Mouse (Mus musculus) liver, embryonic 12.5 days (tissue): ENCODE measurements at regions not wholly inside any gene's neighbourhood (a gene's known extent, or its start where the extent isn't known, plus 50 kb on each side); places are given as distances from the start of the nearest gene placed in this dataset.

ENCODE experiments used
- ATAC-seq: fragments of 200-750 bp; cut with Nextera tagmentation; 2 replicates; pipeline ENCODE4 v1.8.0; 2017; ENCODE audit warnings: moderate number of reproducible peaks, mild to moderate bottlenecking, moderate library complexity
- H3K27ac ChIP-seq: fragments of 300-500 bp; sonication (generic); 2 replicates; pipeline ENCODE4 v1.5.1; 2016; ENCODE audit warnings: mild to moderate bottlenecking
- H3K27me3 ChIP-seq: fragments of 300-500 bp; sonication (generic); replicated peaks from 2 replicates; pipeline ENCODE4 v1.6.1; 2016; ENCODE audit warnings: mild to moderate bottlenecking, moderate library complexity
- H3K36me3 ChIP-seq: fragments of 300-500 bp; sonication (generic); 2 replicates; pipeline ENCODE4 v1.6.1; 2016; ENCODE audit warnings: mild to moderate bottlenecking, moderate library complexity
- H3K4me1 ChIP-seq: fragments of 300-500 bp; sonication (generic); 2 replicates; pipeline ENCODE4 v1.6.1; 2016
- H3K4me2 ChIP-seq: fragments of 300-500 bp; sonication (generic); 2 replicates; pipeline ENCODE4 v1.6.1; 2016; ENCODE audit warnings: mild to moderate bottlenecking, moderate library complexity
- H3K4me3 ChIP-seq: fragments of 300-500 bp; sonication (generic); 2 replicates; pipeline ENCODE4 v1.5.1; 2016; ENCODE audit warnings: mild to moderate bottlenecking, moderate library complexity
- H3K9ac ChIP-seq: fragments of 300-500 bp; sonication (generic); 2 replicates; pipeline ENCODE4 v1.6.1; 2016; ENCODE audit warnings: mild to moderate bottlenecking, moderate library complexity
- H3K9me3 ChIP-seq: fragments of 300-500 bp; sonication (generic); replicated peaks from 2 replicates; pipeline ENCODE4 v1.6.1; 2016; ENCODE audit warnings: mild to moderate bottlenecking, moderate library complexity
- WGBS: fragments of 180-500 bp; shearing (Covaris S2); methylation state at CpG from one replicate; pipeline ENCODE4 v1.1.7; 2016; ENCODE audit not compliant: insufficient replicate concordance; 5-methylcytosine and 5-hydroxymethylcytosine counted together

DNA sequence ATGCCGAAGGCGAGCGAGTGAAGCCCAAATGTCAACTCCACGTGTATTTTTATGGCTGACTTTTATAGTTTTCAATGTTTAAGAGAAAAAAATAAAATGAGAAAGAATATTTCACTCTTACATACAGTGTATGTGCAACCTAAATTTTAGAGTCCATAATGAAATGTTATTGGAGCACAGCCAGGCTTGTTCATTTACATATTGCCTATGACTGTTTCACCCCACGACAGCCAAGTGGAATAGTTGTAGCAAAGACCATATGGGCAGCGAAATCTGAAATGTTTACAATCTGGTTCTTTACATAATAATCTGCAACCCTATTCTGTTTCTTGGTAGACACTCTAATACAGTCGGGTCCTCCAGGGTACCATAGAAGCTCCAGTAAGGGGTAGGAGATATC, 223.3 kb upstream of the Noct start:
- H3K4me1 ChIP-seq: no peaks in the 10 kb centered on the region
- no peak for ATAC-seq
- H3K27me3 ChIP-seq: no peaks in the 10 kb centered on the region
- no peak overlapping the region for H3K27ac ChIP-seq
- no peaks in the 10 kb centered on the region for H3K36me3 ChIP-seq
- WGBS: 74% methylated on average over 7 of the region's 7 CpGs
- no peak overlapping the region for H3K9ac ChIP-seq
- no peak overlapping the region for H3K4me3 ChIP-seq
- H3K9me3 ChIP-seq: no peaks in the 10 kb centered on the region
- no peak overlapping the region for H3K4me2 ChIP-seq

GRCm38 (mm10) chr3:51002662-51003061, 221.6 kb upstream of the Noct start:
- H3K36me3 ChIP-seq: no peaks in the 10 kb centered on the region

DNA sequence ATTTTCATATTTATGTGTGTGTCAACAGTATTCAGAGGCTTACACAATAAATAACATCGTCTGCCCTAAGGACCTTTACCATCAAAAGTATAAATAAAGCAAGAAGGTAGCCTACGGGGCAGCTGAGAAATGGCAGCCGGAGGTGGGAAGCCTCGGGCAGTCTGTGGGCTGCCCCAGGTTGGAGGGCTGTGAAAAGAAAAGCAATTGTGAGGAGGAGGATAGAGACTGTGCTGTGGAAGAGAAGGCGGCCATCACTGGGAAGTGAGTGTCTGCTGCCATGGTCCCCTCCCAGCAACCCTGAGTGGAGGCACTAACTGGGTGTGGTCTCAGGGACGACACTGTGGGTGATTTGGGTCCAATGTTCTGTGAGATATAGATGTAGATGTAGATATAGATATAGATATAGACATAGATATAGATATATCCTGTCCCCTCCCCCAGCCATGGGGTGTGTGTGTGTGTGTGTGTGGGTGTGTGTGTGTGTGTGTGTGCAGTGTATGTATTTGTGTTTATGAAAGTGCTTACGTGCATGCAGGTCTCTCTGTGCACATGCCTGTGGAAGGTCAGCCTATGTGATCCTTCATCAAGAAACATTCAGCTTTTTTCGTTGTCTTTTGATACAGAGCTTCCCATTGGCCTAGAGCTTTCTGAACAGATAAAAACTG, 220.6 kb upstream of the Noct start:
- Histone ChIP-seq H3K9me3 (no peaks in the 10 kb centered on the region), H3K4me3 (no peak overlapping the region), H3K27ac (no peak overlapping the region), H3K4me1 (no peaks in the 10 kb centered on the region), H3K27me3 (no peaks in the 10 kb centered on the region), H3K36me3 (no peaks in the 10 kb centered on the region), H3K9ac (no peak overlapping the region), H3K4me2 (no peak overlapping the region)
- no peak for ATAC-seq
- 70% methylated on average over 8 of the region's 8 CpGs for WGBS

More at GRCm38 (mm10) chr3:51002662-51003061, 221.6 kb upstream of the Noct start:
- Histone ChIP-seq H3K9ac (no peak overlapping the region), H3K4me1 (no peaks in the 10 kb centered on the region), H3K27ac (no peak overlapping the region), H3K4me3 (no peak overlapping the region), H3K9me3 (no peaks in the 10 kb centered on the region), H3K4me2 (no peak overlapping the region), H3K27me3 (no peaks in the 10 kb centered on the region)
- ATAC-seq: no peak
- WGBS: 58% methylated on average over 6 of the region's 6 CpGs

- H3K36me3 ChIP-seq: no peaks in the 10 kb centered on the region
- no peak overlapping the region for H3K4me3 ChIP-seq
- ATAC-seq: no peak
- H3K4me1 ChIP-seq: no peaks in the 10 kb centered on the region
- no peak overlapping the region for H3K4me2 ChIP-seq
- H3K9me3 ChIP-seq: no peaks in the 10 kb centered on the region
- H3K9ac ChIP-seq: no peak overlapping the region
- H3K27me3 ChIP-seq: no peaks in the 10 kb centered on the region
- H3K27ac ChIP-seq: no peak overlapping the region
- 56% methylated on average over 1 of the region's 1 CpGs for WGBS
Measured at GRCm38 (mm10) chr3:51004216-51004615, 220.0 kb upstream of the Noct start.

DNA sequence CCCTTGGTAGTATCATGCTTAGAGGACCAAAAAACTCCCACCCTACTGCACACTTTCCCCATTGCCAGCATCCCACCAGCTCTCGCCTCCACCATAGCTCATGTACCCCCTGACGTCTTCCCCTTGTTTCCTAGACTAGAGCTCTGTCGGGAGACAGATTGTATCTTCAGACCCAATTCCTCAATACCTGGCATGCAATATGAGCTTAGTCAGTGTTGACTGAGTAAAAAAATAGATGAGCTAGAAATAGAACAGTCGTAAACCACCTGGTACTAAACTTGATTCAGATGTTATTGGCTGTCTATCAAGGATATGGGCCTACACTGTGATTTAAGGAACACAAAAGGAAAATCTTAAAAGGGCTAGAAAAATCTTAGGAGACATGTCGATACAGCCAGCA, 215.1 kb upstream of the Noct start:
- H3K27ac ChIP-seq: no peak overlapping the region
- no peak overlapping the region for H3K4me3 ChIP-seq
- no peaks in the 10 kb centered on the region for H3K9me3 ChIP-seq
- 71% methylated on average over 5 of the region's 5 CpGs for WGBS
- no peaks in the 10 kb centered on the region for H3K27me3 ChIP-seq
- H3K4me2 ChIP-seq: no peak overlapping the region
- H3K36me3 ChIP-seq: no peaks in the 10 kb centered on the region
- H3K9ac ChIP-seq: no peak overlapping the region
- no peaks in the 10 kb centered on the region for H3K4me1 ChIP-seq
- no peak for ATAC-seq

- Histone ChIP-seq H3K27ac (no peak overlapping the region), H3K4me3 (no peak overlapping the region), H3K4me1 (no peaks in the 10 kb centered on the region), H3K4me2 (peak overlapping the region; percentile 27), H3K9ac (no peak overlapping the region), H3K27me3 (no peaks in the 10 kb centered on the region), H3K9me3 (no peaks in the 10 kb centered on the region), H3K36me3 (no peaks in the 10 kb centered on the region)
- WGBS: 63% methylated on average over 10 of the region's 10 CpGs
- 0 out of 2 replicates have a peak, but pooled peaks have one; percentile 24 for ATAC-seq
Measured at GRCm38 (mm10) chr3:51019650-51020346, 204.4 kb upstream of the Noct start.

DNA sequence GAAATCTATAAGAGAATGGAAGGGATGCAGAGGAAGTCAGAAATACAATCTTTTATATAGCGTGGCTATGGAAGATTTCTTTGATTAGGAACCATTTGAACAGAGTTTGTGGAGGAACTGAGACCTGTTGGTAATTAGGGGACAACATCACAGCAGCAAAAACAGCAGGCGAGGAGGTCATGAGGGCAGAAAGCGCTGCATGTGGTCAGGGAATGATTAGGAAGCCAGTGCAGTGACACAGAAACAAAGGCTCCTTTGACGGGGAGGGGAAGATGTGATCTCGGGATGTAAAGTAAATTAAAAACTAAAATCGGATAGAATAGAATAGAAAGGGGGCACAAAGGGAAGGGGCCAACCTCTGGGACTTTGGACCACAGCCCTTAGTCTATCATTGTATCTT, 199.6 kb upstream of the Noct start:
- Histone ChIP-seq H3K4me1 (no peaks in the 10 kb centered on the region), H3K4me2 (no peak overlapping the region), H3K27me3 (no peaks in the 10 kb centered on the region), H3K9me3 (no peaks in the 10 kb centered on the region), H3K36me3 (no peaks in the 10 kb centered on the region), H3K9ac (no peak overlapping the region), H3K4me3 (no peak overlapping the region), H3K27ac (no peak overlapping the region)
- ATAC-seq: no peak
- WGBS: 51% methylated on average over 6 of the region's 6 CpGs

- Histone ChIP-seq H3K4me1 (no peaks in the 10 kb centered on the region), H3K9ac (no peak overlapping the region), H3K4me2 (no peak overlapping the region), H3K9me3 (no peaks in the 10 kb centered on the region), H3K27me3 (no peaks in the 10 kb centered on the region), H3K36me3 (no peaks in the 10 kb centered on the region), H3K27ac (no peak overlapping the region), H3K4me3 (no peak overlapping the region)
- WGBS: 65% methylated on average over 8 of the region's 8 CpGs
- no peak for ATAC-seq
Measured at GRCm38 (mm10) chr3:51031821-51032220, 192.4 kb upstream of the Noct start.

DNA sequence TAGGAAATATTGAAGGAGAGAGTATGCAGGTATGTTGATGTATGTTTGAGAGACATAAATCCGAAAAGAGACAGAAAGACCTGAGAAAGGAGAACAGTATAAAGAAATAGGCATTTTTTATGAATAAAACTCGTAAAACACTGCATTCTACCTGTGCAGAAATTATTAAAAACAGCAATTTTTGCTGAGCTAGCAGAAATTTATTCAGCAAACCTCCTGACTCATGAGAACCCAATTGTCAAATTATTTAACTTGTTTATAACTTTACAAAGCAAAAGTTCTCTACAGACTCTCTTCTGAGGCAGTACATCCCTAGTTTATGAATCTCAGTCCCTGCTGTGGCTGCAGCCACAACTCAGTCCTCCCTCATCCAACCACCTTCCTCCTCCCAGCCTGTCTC, 191.0 kb upstream of the Noct start:
- H3K4me2 ChIP-seq: no peak overlapping the region
- H3K27me3 ChIP-seq: no peaks in the 10 kb centered on the region
- H3K4me1 ChIP-seq: no peaks in the 10 kb centered on the region
- WGBS: 57% methylated on average over 2 of the region's 2 CpGs
- H3K4me3 ChIP-seq: no peak overlapping the region
- no peaks in the 10 kb centered on the region for H3K36me3 ChIP-seq
- ATAC-seq: no peak
- no peaks in the 10 kb centered on the region for H3K9me3 ChIP-seq
- H3K9ac ChIP-seq: no peak overlapping the region
- no peak overlapping the region for H3K27ac ChIP-seq

GRCm38 (mm10) chr3:51036700-51037306, 187.4 kb upstream of the Noct start:
- H3K36me3 ChIP-seq: no peaks in the 10 kb centered on the region
- H3K4me1 ChIP-seq: no peaks in the 10 kb centered on the region
- H3K27me3 ChIP-seq: no peaks in the 10 kb centered on the region
- WGBS: 63% methylated on average over 17 of the region's 17 CpGs
- no peak overlapping the region for H3K4me2 ChIP-seq
- H3K4me3 ChIP-seq: no peak overlapping the region
- no peak overlapping the region for H3K9ac ChIP-seq
- no peak overlapping the region for H3K27ac ChIP-seq
- no peaks in the 10 kb centered on the region for H3K9me3 ChIP-seq
- no peak for ATAC-seq

DNA sequence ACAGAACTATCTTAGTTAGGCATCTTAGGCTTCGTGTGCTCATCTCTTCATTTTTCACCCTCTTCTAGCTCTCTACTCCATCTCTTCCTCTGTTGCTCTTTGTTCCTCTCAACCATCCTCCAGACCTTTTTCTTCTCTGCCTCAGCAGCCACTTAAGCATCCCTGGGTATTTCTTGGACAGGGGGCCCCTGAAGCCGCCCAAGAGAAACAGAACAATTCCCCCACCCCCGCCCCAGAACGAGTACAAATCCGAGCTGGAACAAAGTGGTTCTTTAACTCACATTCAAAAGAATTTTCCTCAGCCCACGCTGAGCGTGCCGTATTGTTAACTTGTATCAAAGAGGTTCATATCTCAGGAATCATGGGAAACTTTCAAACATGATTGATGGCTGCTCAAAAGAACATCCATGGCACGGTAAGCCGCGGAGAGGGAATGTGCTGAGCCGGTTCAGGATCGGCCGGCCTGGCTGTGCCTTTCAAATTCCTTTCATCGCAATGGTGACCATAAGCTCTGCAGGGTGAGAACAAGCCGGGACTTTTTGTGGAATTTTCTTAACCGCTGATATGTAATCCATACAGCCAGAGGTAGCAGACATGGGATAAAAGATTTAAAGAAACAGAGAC, 181.9 kb upstream of the Noct start:
- H3K36me3 ChIP-seq: no peaks in the 10 kb centered on the region
- no peaks in the 10 kb centered on the region for H3K9me3 ChIP-seq
- no peak overlapping the region for H3K4me2 ChIP-seq
- no peak overlapping the region for H3K4me3 ChIP-seq
- H3K9ac ChIP-seq: no peak overlapping the region
- no peaks in the 10 kb centered on the region for H3K4me1 ChIP-seq
- 67% methylated on average over 17 of the region's 17 CpGs for WGBS
- no peak overlapping the region for H3K27ac ChIP-seq
- no peaks in the 10 kb centered on the region for H3K27me3 ChIP-seq
- no peak for ATAC-seq

DNA sequence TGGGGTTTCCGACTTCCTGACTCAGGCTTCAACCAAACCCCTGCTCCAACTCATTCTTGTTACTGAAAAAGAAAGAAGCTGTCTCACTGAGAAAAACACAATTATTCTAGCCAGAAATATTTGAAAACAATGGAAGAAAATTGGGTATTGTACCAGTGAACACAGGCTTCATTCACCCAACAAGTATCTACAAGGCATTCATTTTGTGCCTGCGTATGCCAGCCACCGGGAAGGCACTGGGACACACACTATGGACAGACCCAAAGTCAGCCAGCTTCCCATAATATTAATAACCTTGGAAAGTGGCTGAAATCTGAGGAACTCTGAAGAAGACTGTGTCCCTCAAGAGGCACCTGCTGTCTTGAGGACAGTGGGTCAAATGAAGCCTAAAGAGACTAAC, 175.5 kb upstream of the Noct start:
- Histone ChIP-seq H3K4me3 (no peak overlapping the region), H3K27me3 (no peaks in the 10 kb centered on the region), H3K9me3 (no peaks in the 10 kb centered on the region), H3K27ac (no peak overlapping the region), H3K4me2 (no peak overlapping the region), H3K36me3 (no peaks in the 10 kb centered on the region), H3K9ac (no peak overlapping the region), H3K4me1 (no peaks in the 10 kb centered on the region)
- 84% methylated on average over 3 of the region's 3 CpGs for WGBS
- ATAC-seq: no peak
